Mouse (Mus musculus): Measurements from ENCODE around the gene Klc3.

Gene Klc3

DNA sequence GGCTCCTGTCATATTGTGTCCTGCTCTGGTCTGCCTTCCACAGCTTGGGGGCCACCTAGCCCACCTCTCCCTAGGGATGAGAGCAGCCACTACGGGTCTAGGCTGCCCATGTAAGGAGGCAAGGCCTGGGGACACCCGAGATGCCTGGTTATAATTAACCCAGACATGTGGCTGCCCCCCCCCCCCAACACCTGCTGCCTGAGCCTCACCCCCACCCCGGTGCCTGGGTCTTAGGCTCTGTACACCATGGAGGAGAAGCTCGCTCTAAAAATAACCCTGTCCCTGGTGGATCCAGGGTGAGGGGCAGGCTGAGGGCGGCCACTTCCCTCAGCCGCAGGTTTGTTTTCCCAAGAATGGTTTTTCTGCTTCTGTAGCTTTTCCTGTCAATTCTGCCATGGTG lies 5.8 kb upstream of the Klc3 start:
- CTCF ChIA-PET, result no interaction called here

GRCm38 (mm10) chr7:19405417-19405816 lies 1.5 kb upstream of the Klc3 start:
- CTCF ChIA-PET, result interaction anchor here (0.6 kb wide), 1 partner anchor 475 kb away, joined by 3 read pairs; no protein-coding TSS in a partner anchor

GRCm38 (mm10) chr7:19404476-19404875 lies 572 bp upstream of the Klc3 start, which contains the start of gene Ckm:
Ckm (plus strand) TSS chr7:19404776.
- CTCF ChIA-PET, result interaction anchor here (0.6 kb wide), 1 partner anchor 476 kb away, joined by 3 read pairs; no protein-coding TSS in a partner anchor

GRCm38 (mm10) chr7:19402535-19403112 lies 1.3 kb downstream of the Klc3 start:
- CTCF ChIA-PET, result no interaction called here

GRCm38 (mm10) chr7:19400946-19401345 lies 3.0 kb downstream of the Klc3 start:
- CTCF ChIA-PET, result no interaction called here

GRCm38 (mm10) chr7:19399496-19400280 lies 4.2 kb downstream of the Klc3 start:
- CTCF ChIA-PET, result interaction anchor here (0.5 to 0.6 kb wide), 2 partner anchors 37 to 413 kb away, joined by 3 read pairs; no protein-coding TSS in a partner anchor

- CTCF ChIA-PET, result no interaction called here
These were observed 9.4 kb downstream of the Klc3 start for GRCm38 (mm10) chr7:19394484-19394883.

DNA sequence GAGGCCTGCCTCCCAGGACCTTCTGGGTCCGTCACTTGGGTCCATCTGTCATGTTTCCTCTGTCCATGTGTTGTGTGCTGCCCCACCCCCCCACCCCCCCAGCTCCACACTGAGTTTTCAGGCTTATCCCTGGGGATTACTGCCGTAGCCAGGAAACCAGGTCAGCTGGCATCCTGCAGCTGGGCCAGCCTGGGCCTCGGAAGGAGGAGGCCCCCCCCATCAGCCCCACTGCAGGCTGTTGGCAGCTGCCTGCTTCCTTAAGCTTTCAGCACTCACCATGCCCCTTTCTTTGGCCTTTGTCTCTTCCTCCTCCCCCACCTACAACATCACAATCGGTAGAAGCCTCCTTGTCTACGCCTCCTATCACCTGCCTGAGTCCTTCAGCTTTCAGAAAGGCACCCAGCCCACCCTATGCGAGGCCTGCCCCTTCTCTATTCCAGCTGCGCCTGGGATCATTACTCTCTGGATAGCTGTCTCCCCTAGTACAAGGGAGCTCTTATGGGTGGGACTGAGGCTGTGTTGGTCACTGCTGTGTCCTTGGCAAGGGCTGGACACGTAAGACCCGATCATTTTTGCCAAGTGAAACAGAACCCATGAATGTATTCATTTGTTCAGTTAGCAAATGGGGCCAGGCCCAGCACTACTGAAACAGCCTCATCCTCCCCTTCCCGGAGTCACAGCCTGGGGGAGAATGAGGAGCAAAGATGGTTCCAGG lies 15.0 kb downstream of the Klc3 start:
- CTCF ChIA-PET, result interaction anchor here (0.5 kb wide), 1 partner anchor 75 kb away, joined by 6 read pairs; no protein-coding TSS in a partner anchor

DNA sequence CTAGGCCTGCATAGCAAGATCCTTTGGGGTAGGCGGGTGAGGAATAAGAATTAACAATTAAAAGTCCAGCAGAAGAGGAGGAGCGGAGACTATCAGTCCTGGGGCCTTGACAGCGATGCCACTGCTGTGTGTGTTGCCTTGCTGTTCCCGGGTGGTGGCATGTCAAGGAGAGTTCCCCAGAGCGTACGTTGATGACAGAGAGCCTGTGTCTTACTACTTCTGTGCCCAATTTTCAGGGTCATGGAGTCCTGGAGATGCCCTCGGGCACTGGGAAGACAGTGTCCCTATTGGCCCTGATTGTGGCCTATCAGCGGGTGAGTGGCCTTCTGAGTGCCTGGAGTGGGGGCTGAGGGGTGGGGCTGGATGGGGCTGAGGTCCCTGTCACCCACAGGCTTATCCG lies 20.2 kb downstream of the Klc3 start:
- CTCF ChIA-PET, result no interaction called here

GRCm38 (mm10) chr7:19382166-19382541 lies 21.8 kb downstream of the Klc3 start:
- CTCF ChIA-PET, result no interaction called here

GRCm38 (mm10) chr7:19381377-19382165 lies 22.3 kb downstream of the Klc3 start, which contains the start of gene Ercc2:
Ercc2 (plus strand) TSS chr7:19382010.
- CTCF ChIA-PET, result no interaction called here

DNA sequence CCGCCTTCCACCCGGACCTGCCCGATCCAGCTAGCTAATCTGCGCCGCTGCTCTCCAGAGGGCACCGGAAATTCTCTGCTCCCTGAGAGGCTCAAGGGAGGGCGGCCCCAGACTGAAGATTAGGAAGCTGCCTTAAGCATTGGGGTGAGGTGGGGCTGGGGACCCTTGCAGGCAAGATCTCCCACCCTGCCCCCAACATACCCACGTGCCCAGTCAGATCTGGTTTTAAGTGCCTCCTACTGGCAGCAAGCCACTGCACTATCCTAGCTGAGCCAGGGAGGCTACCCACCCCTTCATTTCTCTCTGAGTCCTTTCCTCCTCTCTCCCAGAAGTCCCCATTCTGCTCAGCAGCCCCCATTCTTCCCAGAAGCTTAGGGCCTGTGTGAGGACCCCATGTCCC lies 25.9 kb downstream of the Klc3 start:
- CTCF ChIA-PET, result no interaction called here

DNA sequence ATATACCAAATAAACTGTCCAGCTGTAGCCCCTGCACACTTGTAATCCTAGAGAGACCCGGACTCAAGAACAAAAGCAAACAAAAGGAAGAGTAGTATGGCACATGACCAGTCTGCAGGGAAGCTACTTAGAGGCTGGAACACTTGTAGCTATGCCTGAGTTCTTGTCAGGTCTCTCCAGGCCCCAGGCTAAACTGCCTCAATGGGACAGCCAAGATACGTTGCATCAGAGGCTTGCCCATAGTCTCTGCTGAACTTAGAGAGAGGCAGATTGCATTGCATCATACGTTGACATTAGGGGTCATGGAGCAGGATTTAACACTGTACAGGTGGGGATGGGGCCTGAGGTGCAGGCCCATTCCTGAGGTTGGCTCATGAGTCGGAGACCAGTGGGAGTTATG lies 27.9 kb downstream of the Klc3 start:
- CTCF ChIA-PET, result no interaction called here

- CTCF ChIA-PET, result no interaction called here
These were observed 28.5 kb downstream of the Klc3 start for GRCm38 (mm10) chr7:19375368-19375767.

DNA sequence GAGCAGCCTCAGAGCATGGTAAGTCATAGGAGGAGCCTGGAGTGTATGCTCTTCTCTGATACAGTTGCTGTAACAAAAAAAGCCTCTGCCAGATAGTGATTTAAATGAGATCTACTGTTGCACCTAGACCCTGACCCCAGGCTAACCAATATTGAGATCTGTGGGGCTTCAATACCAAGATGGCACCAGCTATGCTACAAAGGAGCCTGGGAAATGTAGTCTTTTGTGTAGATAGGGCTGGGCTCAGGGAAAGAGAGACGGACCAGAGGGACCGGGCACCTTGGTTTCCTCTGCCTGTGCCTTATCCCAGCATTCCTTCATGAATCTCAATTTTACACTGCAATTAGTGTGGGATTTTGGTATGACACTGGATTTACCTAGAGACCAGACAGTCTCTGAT lies 30.5 kb downstream of the Klc3 start:
- CTCF ChIA-PET, result no interaction called here

DNA sequence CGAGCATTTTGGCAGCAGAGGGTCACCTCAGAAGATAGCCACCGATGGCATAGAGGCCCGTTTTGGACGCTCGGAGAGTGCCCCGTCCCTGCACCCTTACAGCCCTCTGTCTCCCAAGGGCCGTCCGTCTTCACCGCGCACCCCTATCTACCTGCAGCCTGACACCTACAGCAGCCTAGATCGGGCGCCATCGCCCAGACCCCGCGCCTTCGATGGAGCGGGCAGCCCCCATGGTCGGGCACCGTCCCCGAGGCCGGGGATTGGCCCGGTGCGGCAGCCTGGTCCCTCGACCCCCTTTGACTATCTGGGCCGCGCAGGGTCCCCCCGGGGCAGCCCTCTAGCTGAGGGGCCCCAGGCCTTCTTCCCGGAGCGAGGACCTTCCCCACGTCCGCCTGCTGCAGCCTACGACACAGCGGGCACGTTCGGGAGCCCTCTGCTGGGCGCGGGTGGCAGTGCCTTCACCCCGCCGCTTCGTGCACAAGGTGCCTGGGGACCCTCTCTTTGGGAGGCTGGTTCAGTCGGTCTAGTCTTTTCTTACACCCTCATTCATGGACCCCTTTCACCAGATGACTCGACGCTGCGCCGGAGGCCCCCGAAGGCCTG lies 34.0 kb downstream of the Klc3 start:
- CTCF ChIA-PET, result interaction anchor here (0.6 kb wide), 1 partner anchor 343 kb away, joined by 4 read pairs; no protein-coding TSS in a partner anchor

GRCm38 (mm10) chr7:19368380-19368779 lies 35.5 kb downstream of the Klc3 start:
- CTCF ChIA-PET, result no interaction called here

- CTCF ChIA-PET, result no interaction called here
These were observed 38.5 kb downstream of the Klc3 start for GRCm38 (mm10) chr7:19365376-19365775.

- CTCF ChIA-PET, result interaction anchor here (0.9 to 1.4 kb wide), 3 partner anchors 54 to 83 kb away, joined by 3 to 5 read pairs (median 4); partner anchors contain the start of gene Fosb
These were observed 40.0 kb downstream of the Klc3 start for GRCm38 (mm10) chr7:19363881-19364280.

DNA sequence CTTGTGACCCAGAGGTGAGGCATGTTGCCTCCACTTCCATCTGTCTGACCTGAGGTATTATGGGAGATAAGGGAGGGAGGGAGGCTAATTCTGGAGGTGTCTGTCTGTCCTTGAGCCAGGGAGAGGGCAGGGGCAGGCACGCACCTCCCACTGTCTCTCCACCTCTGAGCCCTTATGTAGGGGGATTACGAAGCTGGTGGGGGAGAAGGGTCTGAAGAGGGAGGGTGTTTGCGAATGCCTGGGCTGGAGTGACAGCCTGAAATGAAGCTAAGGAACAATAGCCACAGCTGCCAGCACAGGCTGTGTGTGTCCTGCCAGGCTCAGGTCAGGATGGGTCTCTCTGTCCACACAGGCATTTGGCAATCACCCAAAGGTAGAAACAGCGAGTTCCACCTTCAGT lies 41.6 kb downstream of the Klc3 start:
- CTCF ChIA-PET, result interaction anchor here (0.6 to 1.5 kb wide), 2 partner anchors 9 to 30 kb away, joined by 4 to 18 read pairs; no protein-coding TSS in a partner anchor

GRCm38 (mm10) chr7:19361720-19362119 lies 42.2 kb downstream of the Klc3 start:
- CTCF ChIA-PET, result interaction anchor here (0.5 to 1.5 kb wide), 2 partner anchors 10 to 65 kb away, joined by 4 to 6 read pairs; no protein-coding TSS in a partner anchor
